Mouse (Mus musculus): ENCODE data around the gene Rassf3. TPM values are rescaled to one million over a fixed set of nuclear protein-coding genes. Genes with fewer than 3 reads are reported as not detected.

The Rassf3 gene
- polyA plus RNA-seq, 1 experiment from 2014 or later: 6.6 TPM

DNA sequence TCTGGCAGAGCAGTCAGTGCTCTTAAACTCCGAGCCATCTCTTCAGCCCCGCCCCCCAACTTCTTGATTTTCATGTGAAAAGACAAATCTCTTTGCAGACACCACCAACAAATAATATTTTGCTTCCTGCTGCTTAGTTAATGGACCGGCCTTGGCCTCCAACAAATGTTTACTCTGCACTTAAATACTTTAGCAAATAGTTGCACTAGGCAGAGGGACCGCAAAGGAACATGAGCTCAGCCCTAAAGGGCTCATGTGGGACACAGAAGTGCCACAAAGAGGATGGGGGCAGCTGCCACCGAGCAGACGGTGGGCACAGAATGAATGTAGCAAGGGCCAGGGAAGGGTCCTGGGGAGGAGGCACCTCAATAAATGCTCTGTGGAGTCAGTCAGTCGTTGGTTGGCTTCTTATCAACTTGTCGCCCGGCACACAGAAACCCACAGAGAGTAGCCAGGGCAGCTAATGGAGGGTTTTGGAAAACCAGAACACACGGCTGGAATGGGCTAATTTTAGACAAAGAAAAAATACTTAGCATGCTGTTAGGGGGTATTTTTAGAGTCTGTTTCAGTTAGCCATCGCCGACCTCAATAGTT, 44.0 kb downstream of the Rassf3 start:
- Histone ChIP-seq H3K27me3 (0 out of 2 replicates have a peak, but pooled peaks cover 12% of the 10 kb centered on the region), H3K9ac (no peak overlapping the region), H3K4me3 (replicated peaks) (no peak overlapping the region), H3K27ac (0 out of 2 replicates have a peak overlapping the region, but pooled peaks have one; percentile 31), H3K4me1 (peaks cover 29% of the 10 kb centered on the region), H3K9me3 (no peaks in the 10 kb centered on the region), H3K4me2 (no peak overlapping the region), H3K36me3 (replicated peaks) (no peaks in the 10 kb centered on the region)
- WGBS: 61% methylated on average over 12 of the region's 12 CpGs
- ATAC-seq (ENCODE audit: low FRiP score): no peak

DNA sequence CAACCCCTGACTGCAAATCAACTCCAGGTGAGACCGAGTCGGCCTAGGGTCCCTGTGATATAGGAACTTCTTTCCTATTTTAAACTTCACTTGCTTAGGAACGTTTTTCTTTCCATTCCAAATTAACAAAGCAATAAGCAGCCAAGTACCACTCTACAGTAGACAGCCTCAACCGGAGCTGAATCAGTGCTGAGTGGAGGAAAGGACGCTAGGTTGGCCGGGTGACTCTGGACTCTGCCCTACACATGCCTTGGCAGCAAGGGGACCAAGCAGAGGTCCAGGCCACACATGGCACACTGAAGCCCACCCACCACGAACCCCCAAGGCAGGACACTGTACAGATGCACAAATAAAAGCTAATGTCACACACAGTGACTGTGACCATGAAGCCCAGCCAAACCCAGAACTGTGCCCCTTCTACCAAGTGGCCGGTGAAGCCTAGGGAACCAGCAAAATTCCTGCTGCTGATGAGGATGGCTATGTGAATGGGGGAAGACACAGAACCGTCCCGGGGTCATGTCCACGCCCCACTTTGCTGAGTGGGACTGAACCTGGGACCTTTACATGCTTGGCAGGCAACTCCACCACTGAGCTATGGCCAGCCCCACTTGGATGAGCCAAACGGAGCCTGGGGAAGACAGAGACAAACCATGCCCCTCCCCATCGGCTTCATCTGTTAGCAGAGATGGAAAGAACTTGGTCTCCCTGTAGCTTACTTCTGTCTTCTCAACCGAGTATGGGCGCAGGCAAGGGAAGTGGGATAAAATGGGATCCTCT, 45.2 kb downstream of the Rassf3 start:
- Histone ChIP-seq H3K4me2 (no peak overlapping the region), H3K27me3 (0 out of 2 replicates have a peak, but pooled peaks cover 12% of the 10 kb centered on the region), H3K36me3 (replicated peaks) (no peaks in the 10 kb centered on the region), H3K4me3 (replicated peaks) (no peak overlapping the region), H3K9ac (no peak overlapping the region), H3K9me3 (no peaks in the 10 kb centered on the region), H3K27ac (no peak overlapping the region), H3K4me1 (peaks cover 29% of the 10 kb centered on the region)
- WGBS: 80% methylated on average over 15 of the region's 15 CpGs
- ATAC-seq (ENCODE audit: low FRiP score): no peak

DNA sequence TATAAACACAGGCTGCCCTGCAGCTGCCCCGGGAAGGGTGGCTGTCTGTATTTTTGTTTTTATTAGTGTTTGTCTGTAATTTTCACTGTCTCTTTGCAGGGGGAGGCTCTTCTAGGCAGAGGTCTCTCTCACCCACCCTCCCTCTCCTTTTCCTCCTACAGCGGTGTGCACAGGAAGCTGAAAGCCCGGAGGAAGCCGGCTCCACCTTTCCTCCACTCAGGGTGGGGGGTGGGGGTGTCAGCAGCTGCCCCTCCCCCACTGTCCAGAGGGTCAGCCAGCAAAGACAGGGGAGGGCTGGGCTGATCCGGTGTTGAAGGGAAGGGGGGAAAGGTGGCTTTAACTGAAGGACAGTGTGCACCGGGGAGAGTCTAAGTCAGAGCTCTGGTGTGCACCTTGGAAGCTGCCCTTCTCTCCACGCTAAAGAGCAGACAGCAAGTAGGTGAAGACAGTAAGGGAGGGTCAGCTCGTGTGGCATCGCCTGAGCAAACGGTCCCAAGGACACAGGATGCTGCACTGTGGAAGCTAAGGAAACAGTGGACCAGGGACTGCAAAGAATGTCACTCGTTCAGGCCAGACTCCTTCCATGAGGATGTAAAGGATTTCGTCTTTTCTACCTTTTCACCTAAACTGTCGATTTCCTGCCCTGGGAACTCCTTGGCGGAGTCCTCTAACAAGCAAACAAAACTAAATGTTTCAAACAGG, 46.0 kb downstream of the Rassf3 start:
- Histone ChIP-seq H3K4me1 (peaks cover 29% of the 10 kb centered on the region), H3K9ac (no peak overlapping the region), H3K9me3 (no peaks in the 10 kb centered on the region), H3K4me3 (replicated peaks) (no peak overlapping the region), H3K4me2 (no peak overlapping the region), H3K36me3 (replicated peaks) (no peaks in the 10 kb centered on the region), H3K27me3 (0 out of 2 replicates have a peak, but pooled peaks cover 12% of the 10 kb centered on the region), H3K27ac (peak overlapping the region; percentile 50; the same call in 1 of the 2 replicates)
- 37% methylated on average over 14 of the region's 14 CpGs for WGBS
- peak; percentile 18; the same call in 1 of the 2 replicates for ATAC-seq (ENCODE audit: low FRiP score)

DNA sequence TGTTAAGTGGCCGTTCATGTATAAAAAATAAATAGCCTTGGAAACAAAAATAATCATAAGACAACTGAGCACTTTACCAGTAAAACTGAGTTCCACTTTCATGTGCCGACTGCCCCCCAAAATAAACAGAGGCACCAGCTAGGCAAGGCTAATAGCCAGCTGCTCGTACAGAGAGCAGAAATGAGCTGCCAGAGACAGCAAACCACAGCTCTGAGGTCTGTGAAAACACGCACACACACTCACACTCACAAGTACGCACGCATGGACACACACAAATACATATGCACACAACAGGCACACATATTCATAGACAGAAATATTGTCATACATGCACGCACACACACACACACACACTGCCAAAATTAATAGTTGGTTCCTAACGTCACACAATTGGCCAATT, 46.6 kb downstream of the Rassf3 start:
- WGBS: 63% methylated on average over 8 of the region's 8 CpGs
- no peak overlapping the region for H3K9ac ChIP-seq
- H3K27me3 ChIP-seq: 0 out of 2 replicates have a peak, but pooled peaks cover 12% of the 10 kb centered on the region
- H3K4me2 ChIP-seq: no peak overlapping the region
- H3K9me3 ChIP-seq: no peaks in the 10 kb centered on the region
- H3K36me3 ChIP-seq (replicated peaks): no peaks in the 10 kb centered on the region
- no peak overlapping the region for H3K4me3 ChIP-seq (replicated peaks)
- H3K27ac ChIP-seq: peak overlapping the region; percentile 50; the same call in 1 of the 2 replicates
- ATAC-seq (ENCODE audit: low FRiP score): no peak
- peaks cover 29% of the 10 kb centered on the region for H3K4me1 ChIP-seq

DNA sequence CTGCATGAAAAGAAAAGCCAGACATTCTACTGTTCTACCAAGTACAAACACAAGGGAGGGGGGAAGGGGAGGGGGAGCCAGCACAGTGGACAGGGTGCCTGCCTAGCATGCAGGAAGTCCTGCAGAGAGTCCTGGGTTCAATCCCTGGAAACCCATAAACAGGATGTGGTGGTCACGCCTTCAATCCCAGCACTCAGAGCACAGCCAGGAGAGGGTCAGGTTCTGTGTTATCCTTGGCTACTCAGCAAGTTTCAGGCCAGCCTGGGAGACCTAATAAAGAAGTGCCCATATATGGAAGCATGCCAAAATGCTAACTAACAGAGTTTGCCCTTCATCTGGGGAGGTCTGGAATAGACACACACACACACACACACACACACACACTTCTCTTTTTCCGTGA, 47.1 kb downstream of the Rassf3 start:
- H3K36me3 ChIP-seq (replicated peaks): no peaks in the 10 kb centered on the region
- H3K9ac ChIP-seq: no peak overlapping the region
- H3K4me3 ChIP-seq (replicated peaks): no peak overlapping the region
- no peak overlapping the region for H3K4me2 ChIP-seq
- H3K9me3 ChIP-seq: no peaks in the 10 kb centered on the region
- WGBS: 56% methylated on average over 2 of the region's 2 CpGs
- H3K4me1 ChIP-seq: peaks cover 30% of the 10 kb centered on the region
- no peak for ATAC-seq (ENCODE audit: low FRiP score)
- H3K27ac ChIP-seq: no peak overlapping the region
- H3K27me3 ChIP-seq: 0 out of 2 replicates have a peak, but pooled peaks cover 12% of the 10 kb centered on the region

DNA sequence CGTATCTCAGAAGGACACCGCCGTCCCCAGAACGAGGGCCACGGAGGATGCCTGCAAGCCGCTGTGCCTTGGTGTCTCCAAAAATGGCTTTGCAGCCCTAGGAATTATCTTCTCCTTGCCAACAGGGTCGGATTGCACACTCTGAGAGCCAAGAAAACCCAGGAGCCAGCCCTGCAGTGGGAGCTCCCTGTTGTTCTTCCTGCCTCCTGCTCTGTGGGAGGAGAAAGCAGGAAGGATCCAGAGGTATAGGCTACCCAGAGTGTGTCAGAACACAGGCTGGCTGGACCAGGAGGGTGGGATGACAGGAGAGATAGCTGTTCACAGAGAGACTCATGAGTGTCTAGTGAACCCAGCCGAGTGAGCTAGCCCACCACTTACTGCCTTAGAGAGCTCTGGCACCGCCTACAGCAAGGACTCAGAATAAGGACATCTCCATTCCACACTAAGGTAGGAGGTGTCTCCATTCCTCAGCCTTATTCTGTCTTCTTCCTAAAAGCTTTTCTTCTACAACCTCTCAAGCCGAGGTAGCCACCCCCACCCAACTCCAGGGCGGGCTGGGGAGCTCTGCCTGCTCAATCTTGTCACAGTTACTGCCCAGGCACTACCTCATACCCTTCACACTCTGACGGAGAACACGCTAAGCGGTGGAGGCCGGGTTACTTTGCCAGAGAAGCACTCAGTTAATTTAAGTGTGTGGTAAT, 48.0 kb downstream of the Rassf3 start:
- no peak overlapping the region for H3K4me2 ChIP-seq
- WGBS: 87% methylated on average over 15 of the region's 15 CpGs
- H3K9ac ChIP-seq: no peak overlapping the region
- H3K9me3 ChIP-seq: no peaks in the 10 kb centered on the region
- 0 out of 2 replicates have a peak, but pooled peaks cover 10% of the 10 kb centered on the region for H3K27me3 ChIP-seq
- peaks cover 37% of the 10 kb centered on the region for H3K4me1 ChIP-seq
- no peak overlapping the region; the same call in 1 of the 2 replicates for H3K27ac ChIP-seq
- H3K4me3 ChIP-seq (replicated peaks): no peak overlapping the region
- H3K36me3 ChIP-seq (replicated peaks): no peaks in the 10 kb centered on the region
- no peak for ATAC-seq (ENCODE audit: low FRiP score)

DNA sequence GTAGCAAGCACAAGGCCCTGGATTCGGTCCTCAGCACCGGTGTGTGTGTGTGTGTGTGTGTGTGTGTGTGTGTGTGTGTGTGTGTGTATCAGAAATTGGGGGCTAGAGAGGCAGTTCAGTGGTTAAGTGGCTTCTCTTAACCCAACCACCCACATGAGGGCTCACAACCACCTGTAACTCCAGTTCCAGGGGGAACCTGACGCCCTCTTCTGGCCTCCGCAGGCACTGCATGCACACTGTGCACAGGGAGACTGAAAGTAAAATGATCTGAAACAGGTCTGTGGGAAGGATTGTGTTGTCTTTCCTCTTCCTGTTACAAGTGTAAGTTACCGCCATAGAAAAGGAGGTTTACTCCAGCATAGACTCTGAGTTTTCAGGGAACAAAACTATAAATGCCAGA, 49.0 kb downstream of the Rassf3 start:
- H3K36me3 ChIP-seq (replicated peaks): no peaks in the 10 kb centered on the region
- WGBS: 55% methylated on average over 5 of the region's 5 CpGs
- H3K9me3 ChIP-seq: no peaks in the 10 kb centered on the region
- H3K4me1 ChIP-seq: peaks cover 28% of the 10 kb centered on the region
- ATAC-seq (ENCODE audit: low FRiP score): no peak
- 0 out of 2 replicates have a peak, but pooled peaks cover 8% of the 10 kb centered on the region for H3K27me3 ChIP-seq
- no peak overlapping the region for H3K27ac ChIP-seq
- no peak overlapping the region for H3K4me2 ChIP-seq
- H3K4me3 ChIP-seq (replicated peaks): no peak overlapping the region
- H3K9ac ChIP-seq: no peak overlapping the region

DNA sequence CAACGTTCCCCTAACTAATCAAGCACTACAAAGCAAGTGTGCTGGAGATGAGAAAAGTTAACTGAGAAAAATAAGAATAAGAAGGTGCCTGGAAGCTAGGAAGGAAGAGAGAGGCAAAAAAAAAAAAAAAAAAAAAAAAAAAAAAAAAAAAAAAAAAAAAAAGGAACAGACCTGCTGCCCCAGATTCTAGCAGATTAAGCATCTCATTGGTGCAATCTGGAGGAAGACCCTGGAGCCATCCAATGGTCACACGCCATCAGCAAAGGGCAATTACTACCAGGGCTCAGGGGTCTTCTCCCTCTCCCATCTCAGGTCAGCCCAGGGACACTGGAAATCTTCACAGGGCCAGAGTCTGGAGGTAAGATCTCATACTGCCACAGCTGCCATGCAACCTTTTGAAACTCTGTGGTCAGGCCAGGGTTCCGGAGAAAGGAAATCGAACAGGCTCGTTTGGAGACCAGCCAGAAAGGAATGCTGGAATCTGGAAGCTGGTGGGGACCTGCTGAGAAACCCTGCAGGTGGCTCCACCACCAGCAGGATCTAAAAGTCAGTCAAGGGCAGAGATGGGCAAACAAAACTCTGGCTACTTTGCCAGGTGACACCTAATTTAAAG, 49.6 kb downstream of the Rassf3 start:
- Histone ChIP-seq H3K4me3 (replicated peaks) (no peak overlapping the region), H3K9me3 (no peaks in the 10 kb centered on the region), H3K4me2 (no peak overlapping the region), H3K36me3 (replicated peaks) (no peaks in the 10 kb centered on the region), H3K27ac (no peak overlapping the region), H3K4me1 (peaks cover 27% of the 10 kb centered on the region), H3K27me3 (0 out of 2 replicates have a peak, but pooled peaks cover 11% of the 10 kb centered on the region), H3K9ac (no peak overlapping the region)
- WGBS: 53% methylated on average over 5 of the region's 5 CpGs
- no peak for ATAC-seq (ENCODE audit: low FRiP score)

DNA sequence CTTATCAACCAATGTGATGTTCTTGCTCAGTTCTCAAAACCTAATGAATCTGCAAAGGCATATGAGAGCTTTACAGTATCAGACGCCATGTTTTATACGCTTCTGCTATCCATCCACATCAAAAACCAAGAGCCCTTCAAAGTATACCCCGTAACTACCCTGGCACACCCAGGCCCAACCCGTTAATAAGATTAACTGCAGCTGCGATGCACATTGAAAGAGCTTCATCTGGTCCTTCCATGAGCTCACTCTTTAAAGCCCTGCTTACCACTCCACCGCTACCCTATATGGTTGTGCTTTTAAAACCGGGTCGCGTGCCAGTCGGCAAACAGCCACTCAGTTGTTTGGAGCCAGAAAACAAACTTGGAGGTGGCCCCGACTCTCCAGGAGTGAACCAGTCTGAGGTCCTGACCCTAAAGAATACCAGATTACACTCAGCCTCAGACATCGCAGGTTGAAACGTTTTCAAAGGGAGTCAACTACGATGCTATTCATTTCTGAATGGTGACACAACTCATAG, 50.6 kb downstream of the Rassf3 start:
- Histone ChIP-seq H3K36me3 (replicated peaks) (no peaks in the 10 kb centered on the region), H3K27me3 (peaks cover 14% of the 10 kb centered on the region; the same call in 1 of the 2 replicates), H3K9ac (no peak overlapping the region), H3K4me2 (no peak overlapping the region), H3K4me3 (replicated peaks) (no peak overlapping the region), H3K4me1 (peaks cover 27% of the 10 kb centered on the region), H3K27ac (no peak overlapping the region), H3K9me3 (no peaks in the 10 kb centered on the region)
- WGBS: 82% methylated on average over 14 of the region's 14 CpGs
- ATAC-seq (ENCODE audit: low FRiP score): no peak

DNA sequence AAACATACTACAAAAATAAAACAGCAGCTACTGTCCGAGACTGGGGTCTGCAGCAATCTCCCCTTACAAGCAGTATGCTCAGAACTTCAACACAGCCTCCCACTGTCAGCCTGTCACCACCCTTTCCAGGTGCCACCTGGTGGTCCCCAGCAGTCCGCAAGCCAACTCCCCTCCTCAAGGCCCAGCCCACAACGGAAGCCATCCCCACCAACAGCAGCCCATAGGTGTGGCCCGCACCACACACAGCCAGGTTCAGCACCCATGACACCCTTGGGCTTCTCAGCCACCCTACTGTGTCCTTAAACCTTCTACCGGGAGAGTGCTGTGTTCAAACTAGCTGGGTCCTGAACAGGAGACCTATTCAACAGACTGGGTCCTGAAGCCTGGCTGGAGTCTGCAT, 51.1 kb downstream of the Rassf3 start:
- 89% methylated on average over 5 of the region's 5 CpGs for WGBS
- ATAC-seq (ENCODE audit: low FRiP score): no peak

DNA sequence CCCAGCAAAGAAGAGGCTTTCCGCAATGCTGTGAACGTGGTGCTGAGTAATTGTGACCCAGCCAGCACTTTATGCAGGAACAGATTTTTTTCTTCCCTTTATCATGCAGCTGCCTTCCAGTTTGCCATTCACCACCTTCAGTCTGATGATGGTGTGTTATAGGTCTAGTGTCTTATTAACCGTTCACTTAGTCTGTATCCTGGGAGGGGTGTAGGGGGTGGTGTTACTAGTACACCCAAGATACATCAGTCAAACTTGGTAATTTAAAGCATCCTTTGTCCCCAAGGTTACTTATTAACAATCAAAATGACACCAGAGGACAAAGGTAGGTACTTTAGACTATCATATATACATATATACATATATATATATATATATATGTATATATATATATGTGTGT, 51.7 kb downstream of the Rassf3 start:
- H3K9ac ChIP-seq: no peak overlapping the region
- ATAC-seq (ENCODE audit: low FRiP score): no peak
- peaks cover 18% of the 10 kb centered on the region for H3K4me1 ChIP-seq
- WGBS: 80% methylated on average over 3 of the region's 3 CpGs
- H3K4me3 ChIP-seq (replicated peaks): no peak overlapping the region
- H3K36me3 ChIP-seq (replicated peaks): no peaks in the 10 kb centered on the region
- no peaks in the 10 kb centered on the region for H3K9me3 ChIP-seq
- no peak overlapping the region for H3K4me2 ChIP-seq
- H3K27me3 ChIP-seq: peaks cover 7% of the 10 kb centered on the region; the same call in 1 of the 2 replicates
- no peak overlapping the region for H3K27ac ChIP-seq

More for the DNA sequence above, 51.1 kb downstream of the Rassf3 start:
- Histone ChIP-seq H3K9me3 (no peaks in the 10 kb centered on the region), H3K4me1 (peaks cover 24% of the 10 kb centered on the region), H3K36me3 (replicated peaks) (no peaks in the 10 kb centered on the region), H3K4me2 (no peak overlapping the region), H3K27ac (no peak overlapping the region), H3K4me3 (replicated peaks) (no peak overlapping the region), H3K9ac (no peak overlapping the region), H3K27me3 (peaks cover 13% of the 10 kb centered on the region; the same call in 1 of the 2 replicates)

Measured in forebrain, embryonic 12.5 days (tissue).